Mouse (Mus musculus) adrenal gland, postnatal 36 days (tissue): ENCODE measurements around the gene Gldc. TPM values are rescaled to one million over a fixed set of nuclear protein-coding genes. Genes with fewer than 3 reads are reported as not detected.
A peak's percentile ranks its signal among the peaks of the same experiment; 100 is the strongest.

Experiments
- DNase-seq, 2 experiments: peaks; one replicate each; pipeline ENCODE4 v3.0.0; 2021; ENCODE audit warnings: mixed read lengths in 1 of 2
- total RNA-seq, 2 experiments: library from RNA; stranded (reverse); gene quantifications; 2 replicates each; pipeline ENCODE4 v1.2.3; 2021

Gldc gene
- total RNA-seq, 2 experiments from 2014 or later, result 0.46 to 0.63 TPM

DNA sequence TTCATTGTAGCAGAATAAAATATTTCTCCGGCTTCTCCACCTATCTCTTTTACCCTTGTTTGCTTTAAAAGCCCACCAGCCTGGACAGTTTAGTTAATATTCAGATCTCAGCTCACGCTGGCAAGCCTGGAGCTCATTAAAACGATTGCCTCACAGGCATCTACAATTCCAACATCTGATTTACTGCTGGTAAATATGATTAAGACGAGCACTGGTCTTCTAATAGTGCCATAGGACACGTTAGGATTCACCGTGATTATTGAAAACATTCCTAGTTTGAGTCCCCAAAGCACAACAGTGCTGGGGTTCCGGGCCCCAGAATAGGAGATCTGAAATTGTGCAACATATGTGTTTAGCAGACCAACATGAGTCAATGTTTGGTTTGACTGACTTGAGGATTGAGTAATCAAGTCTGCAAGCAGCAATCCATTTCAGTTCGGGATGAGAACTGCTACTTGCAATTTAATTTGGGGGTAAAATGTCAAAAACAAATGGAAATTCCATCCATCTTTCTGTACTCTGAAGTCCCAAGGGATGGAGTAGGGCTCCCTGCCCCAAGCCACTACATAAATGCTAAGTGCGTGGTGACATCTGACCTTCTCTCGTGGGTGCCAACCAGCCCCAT is 67.9 kb downstream of the Gldc start:
- peak in 1 of 2 experiments; percentile 22 for DNase-seq

DNA sequence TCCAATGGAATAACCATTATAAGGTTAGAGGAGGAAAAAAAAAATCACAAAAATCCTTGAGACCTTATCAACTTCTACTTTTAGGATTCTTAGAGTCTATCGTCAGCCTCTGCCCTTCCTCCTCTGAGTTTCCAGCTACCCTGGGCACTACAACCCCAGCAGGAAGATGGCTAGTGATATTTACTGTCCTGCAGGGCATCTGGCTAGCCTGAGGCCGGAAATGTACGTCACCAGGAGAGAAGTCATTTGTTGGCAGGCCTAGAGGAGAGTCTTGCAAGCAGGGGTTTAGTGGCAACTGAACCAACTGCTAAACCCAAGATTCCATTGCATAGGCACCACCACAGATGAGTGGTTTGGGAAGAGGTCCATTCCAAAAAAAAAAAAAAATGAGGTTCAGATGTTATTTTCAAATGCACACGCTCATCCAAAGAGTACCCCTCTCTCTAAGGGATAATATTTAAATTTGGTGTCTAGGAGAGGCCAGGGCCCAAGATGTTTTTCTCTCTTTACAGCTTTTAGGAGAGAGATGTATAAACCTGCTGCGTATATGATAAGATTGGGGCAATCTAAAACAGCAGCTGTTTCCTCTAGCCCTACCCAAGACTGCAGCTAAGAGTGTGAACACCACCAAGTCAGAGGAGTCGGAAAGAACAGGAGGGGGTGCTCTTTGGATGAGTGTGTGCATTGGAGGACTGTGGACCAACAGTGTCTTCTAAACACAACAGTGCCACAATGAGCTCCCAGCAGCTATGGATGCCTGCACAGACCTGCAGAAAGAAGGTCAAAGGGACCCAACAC is 70.0 kb downstream of the Gldc start:
- no peak for DNase-seq

DNA sequence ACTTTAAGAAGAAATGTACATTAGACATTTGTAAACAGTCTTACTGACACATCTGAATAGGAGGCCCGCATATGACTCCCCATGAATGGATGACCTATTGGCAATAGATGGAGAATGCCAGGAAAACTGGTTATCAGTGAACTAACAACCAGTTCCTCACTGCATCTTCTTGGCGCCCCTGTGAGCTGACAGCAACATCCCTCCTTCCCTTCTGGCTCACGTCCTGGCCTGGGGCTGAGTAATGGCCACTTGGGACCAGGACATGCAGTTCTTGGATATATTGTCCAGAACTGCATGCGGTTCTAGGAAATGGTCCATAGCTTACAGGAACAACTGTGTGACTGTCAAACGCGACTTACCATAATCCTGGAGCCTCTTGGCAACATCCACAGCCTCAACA is 72.6 kb downstream of the Gldc start:
- no peak for DNase-seq

DNA sequence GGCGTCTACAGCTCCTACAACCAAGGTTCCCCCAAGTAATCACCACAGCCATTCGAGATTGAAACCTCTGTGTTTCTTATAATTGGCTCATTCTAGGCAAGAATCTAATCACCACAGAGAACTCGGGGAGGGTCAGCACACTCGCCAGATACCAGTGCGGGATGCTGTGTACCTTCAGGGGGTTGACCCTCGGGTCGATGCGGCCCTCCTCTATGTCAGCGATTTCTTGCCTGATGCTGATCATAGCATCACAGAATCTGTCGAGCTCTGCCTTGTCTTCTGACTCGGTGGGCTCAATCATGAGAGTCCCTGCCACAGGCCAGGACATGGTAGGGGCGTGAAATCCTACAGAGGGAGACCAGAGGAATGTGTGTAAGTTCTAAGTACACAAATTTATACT is 74.7 kb downstream of the Gldc start:
- DNase-seq, result no peak

DNA sequence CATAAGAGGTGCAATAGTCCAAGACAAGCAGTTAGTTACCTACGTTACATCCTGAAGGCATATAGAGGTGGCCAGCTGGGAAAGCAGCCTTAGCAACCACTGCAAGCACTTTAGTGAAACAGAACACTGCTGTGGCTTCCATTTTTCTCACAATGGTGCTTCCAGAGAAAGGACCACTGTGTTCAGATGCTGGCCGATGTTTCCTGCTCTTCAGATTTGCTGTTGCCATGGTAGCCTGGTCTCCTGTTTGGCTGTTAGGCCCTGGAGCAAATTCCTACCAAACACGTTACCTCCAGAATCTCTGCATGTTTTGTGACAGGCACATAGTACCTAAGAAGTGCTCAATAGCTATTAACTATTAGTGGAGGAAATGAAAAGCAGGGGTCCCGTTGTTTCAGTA is 78.2 kb downstream of the Gldc start:
- DNase-seq, result no peak

DNA sequence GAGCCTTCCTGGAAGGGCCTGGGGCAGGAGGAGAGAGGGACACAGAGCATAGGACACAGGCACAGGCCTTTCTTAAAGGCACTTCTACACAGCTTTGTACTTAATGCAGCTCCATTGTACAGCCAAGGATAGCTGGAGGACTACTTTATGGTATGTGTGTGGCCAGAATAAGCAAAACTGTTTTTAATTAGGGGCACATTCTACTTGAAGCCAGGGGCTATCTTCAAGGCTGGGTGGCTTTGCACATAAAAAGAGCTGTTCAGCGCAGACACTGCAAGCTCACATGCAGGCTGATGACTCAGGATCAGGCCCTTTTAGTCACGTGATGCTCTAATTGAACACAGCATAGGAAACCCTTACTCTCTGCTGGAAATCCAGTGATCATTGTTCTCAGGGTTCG is 79.0 kb downstream of the Gldc start:
- peak; percentile 11 to 37 for DNase-seq

DNA sequence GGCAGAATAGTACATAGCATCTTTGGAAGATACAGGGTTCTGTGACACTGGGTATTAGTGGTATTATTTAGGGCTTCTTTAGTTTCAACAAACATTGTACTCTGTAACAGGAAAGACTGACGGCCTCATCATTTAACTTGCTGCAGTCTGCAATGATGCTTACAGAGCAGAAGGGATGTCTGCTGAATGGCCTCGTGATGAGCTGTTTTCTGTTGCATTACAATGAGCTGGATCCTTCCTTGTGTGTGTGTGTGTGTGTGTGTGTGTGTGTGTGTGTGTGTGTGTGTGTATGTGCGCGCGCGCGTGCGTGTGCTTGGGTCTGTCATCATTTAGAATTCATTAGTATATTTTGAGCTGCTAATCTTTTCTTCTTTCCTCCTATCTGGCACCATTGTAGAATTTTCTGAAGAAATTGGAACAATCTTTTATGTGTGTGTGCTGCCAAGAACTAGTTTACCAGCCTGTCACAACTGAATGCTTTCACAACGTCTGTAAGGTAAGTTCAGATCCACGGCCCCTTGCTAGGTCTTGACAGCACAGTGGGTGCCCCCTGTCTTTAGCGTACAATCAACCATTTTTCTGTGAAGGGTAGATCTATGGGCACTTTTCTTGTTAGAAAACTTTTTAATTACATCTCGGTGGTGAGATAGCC is 83.5 kb downstream of the Gldc start:
- DNase-seq, result no peak

DNA sequence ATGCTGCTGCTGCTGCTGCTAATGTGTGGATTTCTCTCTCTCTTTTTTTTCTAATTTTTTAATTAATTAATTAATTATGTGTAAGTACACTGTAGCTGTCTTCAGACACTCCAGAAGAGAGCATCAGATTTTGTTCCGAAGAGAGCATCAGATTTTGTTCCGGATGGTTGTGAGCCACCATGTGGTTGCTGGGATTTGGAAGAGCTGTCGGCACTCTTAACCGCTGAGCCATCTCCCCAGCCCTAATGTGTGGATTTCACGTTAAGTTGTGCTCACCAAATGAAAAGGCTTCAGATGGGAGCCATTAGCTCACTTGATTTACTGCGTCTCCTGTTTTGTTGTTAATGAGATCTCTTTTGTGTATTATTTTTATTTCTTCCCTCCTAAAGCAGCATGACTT is 85.1 kb downstream of the Gldc start:
- no peak for DNase-seq

DNA sequence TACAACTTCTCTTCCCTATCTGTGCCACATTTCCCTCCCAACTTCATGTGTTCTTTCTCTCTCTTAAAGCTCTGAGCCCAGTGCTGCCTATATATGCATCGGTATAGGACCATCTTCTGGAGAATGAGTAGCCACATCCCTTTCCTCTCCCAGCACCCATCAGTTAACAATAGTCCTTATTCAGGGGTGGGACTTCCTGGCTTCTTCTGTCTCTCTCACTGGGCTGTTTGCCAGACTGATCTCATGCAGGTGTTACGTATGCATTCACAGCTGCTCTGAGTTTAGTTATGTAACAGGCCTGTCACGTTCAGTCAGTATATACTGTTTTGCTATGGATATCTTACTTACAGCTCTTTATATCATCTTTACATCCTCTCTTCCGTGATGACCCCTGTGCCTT is 109.4 kb downstream of the Gldc start:
- no peak for DNase-seq

DNA sequence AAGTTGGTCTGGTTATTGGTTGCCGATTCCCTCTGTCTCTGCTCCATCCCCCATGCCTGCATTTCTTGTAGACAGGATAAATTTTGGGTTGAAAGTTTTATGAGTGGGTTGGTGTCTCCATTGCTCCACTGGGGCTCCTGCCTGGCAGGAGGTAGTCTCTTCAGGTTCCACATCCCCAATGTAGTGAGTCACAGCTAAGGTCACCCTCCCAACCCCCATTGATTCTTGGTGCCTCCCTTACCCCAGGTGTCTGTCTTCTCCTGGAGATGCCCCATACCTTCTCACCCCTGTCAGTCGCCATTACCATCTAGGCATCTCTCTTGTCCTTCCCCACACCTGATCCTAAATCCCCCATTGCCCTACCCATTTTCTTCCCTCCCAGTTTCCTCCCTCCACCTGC is 121.0 kb downstream of the Gldc start:
- no peak for DNase-seq

DNA sequence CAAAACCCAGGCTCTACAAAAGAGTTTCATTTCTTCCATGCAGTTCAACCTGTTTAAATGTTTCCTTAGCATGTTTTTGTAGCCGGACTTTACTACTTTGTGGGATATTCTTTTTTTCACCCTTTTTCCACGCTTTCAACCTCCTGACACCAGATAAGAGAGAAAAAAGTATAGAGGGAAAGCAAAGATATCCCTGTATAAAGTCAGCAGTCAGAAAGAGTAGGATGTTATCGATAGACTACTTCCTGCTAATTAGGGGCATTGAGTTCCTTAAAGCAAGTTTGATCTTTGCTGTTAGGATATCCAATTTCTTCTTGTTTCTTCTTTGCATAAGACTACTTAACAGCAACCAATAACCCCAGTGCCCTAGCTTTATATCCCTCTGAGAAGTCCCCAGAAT is 123.8 kb downstream of the Gldc start:
- DNase-seq, result no peak

DNA sequence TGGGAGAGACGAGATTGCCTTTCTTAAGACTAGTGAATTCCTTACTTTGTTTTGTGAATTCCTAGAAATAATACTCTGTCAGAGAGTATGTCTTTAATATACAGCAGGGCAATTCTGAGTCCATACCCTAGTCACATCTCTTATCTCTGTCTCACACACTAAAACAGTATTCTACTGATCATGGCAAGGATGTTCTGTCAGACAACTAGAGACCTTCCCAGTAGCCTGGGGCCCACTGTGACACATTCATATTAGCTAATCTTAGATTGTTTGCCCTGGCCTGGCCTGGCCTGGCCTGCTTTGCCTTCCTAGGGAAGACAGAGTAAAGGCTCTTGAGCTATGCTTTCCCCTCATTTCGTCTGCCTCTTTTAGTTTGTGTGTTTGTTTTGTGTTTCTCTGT is 124.6 kb downstream of the Gldc start:
- DNase-seq, result no peak

Other genes starting within 250 kb of the Gldc start
- not detected for gene Trpd52l3, start 171.6 kb downstream of the Gldc start, total RNA-seq
- 10 to 100 TPM; 36.3 to 43.5 TPM for gene Uhrf2, start 144.9 kb downstream of the Gldc start, total RNA-seq
- gene Mbl2, start 57.5 kb upstream of the Gldc start, total RNA-seq, result not detected